Mouse (Mus musculus) large intestine, adult 2 months (tissue): Measurements from ENCODE around the gene Gm49322. TPM values are rescaled to one million over a fixed set of nuclear protein-coding genes. Genes with fewer than 3 reads are reported as not detected.

Experiments
- polyA plus RNA-seq: library from polyadenylated mRNA; depleted of rRNA; stranded (reverse); fragments of >200 nt; gene quantifications from 2 replicates; pipeline ENCODE4 v1.2.3, GENCODE M21; 2012; rRNA removed

The Gm49322 gene
- polyA plus RNA-seq, 1 experiment = 3.5 TPM

Other genes starting within 250 kb of the Gm49322 start
- gene Plk5, start 249.6 kb upstream of the Gm49322 start, polyA plus RNA-seq = 0.68 and 2.8 TPM in 2 replicates
- gene Mex3d, start 218.4 kb upstream of the Gm49322 start, polyA plus RNA-seq = 5.7 and 7.6 TPM in 2 replicates
- 104 and 116 TPM in 2 replicates for gene Mbd3, start 206.5 kb upstream of the Gm49322 start, polyA plus RNA-seq
- gene Uqcr11, start 199.2 kb upstream of the Gm49322 start, polyA plus RNA-seq = 2,454 and 2,475 TPM in 2 replicates
- 60.2 and 76.9 TPM in 2 replicates for gene Tcf3, start 172.4 kb upstream of the Gm49322 start, polyA plus RNA-seq
- gene Onecut3, start 111.2 kb upstream of the Gm49322 start, polyA plus RNA-seq = 0.09 and 0.19 TPM in 2 replicates
- 0.03 TPM in 1 of 2 replicates, not detected in the other for gene Atp8b3, start 66.9 kb upstream of the Gm49322 start, polyA plus RNA-seq
- gene Rexo1, start 44.5 kb upstream of the Gm49322 start, polyA plus RNA-seq = 35.4 and 42.4 TPM in 2 replicates
- 12.6 and 12.8 TPM in 2 replicates for gene Klf16, start 28.7 kb upstream of the Gm49322 start, polyA plus RNA-seq
- 214 and 233 TPM in 2 replicates for gene Abhd17a, start 15.7 kb upstream of the Gm49322 start, polyA plus RNA-seq
- 129 and 145 TPM in 2 replicates for gene Scamp4, start 3.1 kb upstream of the Gm49322 start, polyA plus RNA-seq
- 11.8 and 14.6 TPM in 2 replicates for gene Adat3, start 3.1 kb upstream of the Gm49322 start, polyA plus RNA-seq
- gene Csnk1g2, start 16.8 kb downstream of the Gm49322 start, polyA plus RNA-seq = 184 and 212 TPM in 2 replicates
- 49.0 and 56.2 TPM in 2 replicates for gene Btbd2, start 51.0 kb downstream of the Gm49322 start, polyA plus RNA-seq
- 112 and 121 TPM in 2 replicates for gene Mknk2, start 72.1 kb downstream of the Gm49322 start, polyA plus RNA-seq
- gene Mob3a, start 96.0 kb downstream of the Gm49322 start, polyA plus RNA-seq = 39.2 and 40.8 TPM in 2 replicates
- gene Izumo4, start 96.2 kb downstream of the Gm49322 start, polyA plus RNA-seq = 22.8 and 30.0 TPM in 2 replicates
- 75.1 and 109 TPM in 2 replicates for gene Ap3d1, start 136.2 kb downstream of the Gm49322 start, polyA plus RNA-seq
- 20.0 and 29.6 TPM in 2 replicates for gene Dot1l, start 149.2 kb downstream of the Gm49322 start, polyA plus RNA-seq
- 26.8 and 30.3 TPM in 2 replicates for gene Sf3a2, start 192.2 kb downstream of the Gm49322 start, polyA plus RNA-seq
- gene Plekhj1, start 192.6 kb downstream of the Gm49322 start, polyA plus RNA-seq = 50.7 and 54.0 TPM in 2 replicates
- gene Amh, start 199.2 kb downstream of the Gm49322 start, polyA plus RNA-seq = 0.63 and 0.96 TPM in 2 replicates
- not detected in 2 replicates for gene Jsrp1, start 207.5 kb downstream of the Gm49322 start, polyA plus RNA-seq
- 980 and 1,000 TPM in 2 replicates for gene Oaz1, start 220.6 kb downstream of the Gm49322 start, polyA plus RNA-seq
- gene Lingo3, start 238.0 kb downstream of the Gm49322 start, polyA plus RNA-seq = 0.04 and 0.05 TPM in 2 replicates
- 114 and 134 TPM in 2 replicates for gene Lsm7, start 249.2 kb downstream of the Gm49322 start, polyA plus RNA-seq
- gene Sppl2b, start 249.3 kb downstream of the Gm49322 start, polyA plus RNA-seq = 48.4 and 72.7 TPM in 2 replicates